Mouse (Mus musculus) neural tube, embryonic 11.5 days (tissue): ENCODE measurements at regions not wholly inside any gene's neighbourhood (a gene's known extent, or its start where the extent isn't known, plus 50 kb on each side); places are given as distances from the start of the nearest gene placed in this dataset.

Experiments
- ATAC-seq: fragments of 200-750 bp; cut with Nextera tagmentation; 2 replicates; pipeline ENCODE4 v1.8.0; 2017; ENCODE audit warnings: moderate number of reproducible peaks, mild to moderate bottlenecking, moderate TSS enrichment, moderate library complexity; ENCODE audit not compliant: insufficient read depth, low FRiP score, low TSS enrichment
- DNase-seq: peaks from one replicate; pipeline ENCODE4 v3.0.0-alpha.2; 2015; ENCODE audit warnings: low spot score
- H3K27ac ChIP-seq: fragments of 300-500 bp; sonication (generic); 2 replicates; pipeline ENCODE4 v1.5.1; 2014; ENCODE audit warnings: low read depth, mild to moderate bottlenecking, low read length
- H3K27me3 ChIP-seq: fragments of 300-500 bp; sonication (generic); 2 replicates; pipeline ENCODE4 v1.6.1; 2014; ENCODE audit warnings: mild to moderate bottlenecking, low read length, mixed read lengths; ENCODE audit not compliant: control insufficient read depth, insufficient read depth
- H3K36me3 ChIP-seq: fragments of 300-500 bp; sonication (generic); 2 replicates; pipeline ENCODE4 v1.6.1; 2014; ENCODE audit warnings: mild to moderate bottlenecking, low read length, moderate library complexity, mixed read lengths; ENCODE audit not compliant: control insufficient read depth, insufficient read depth
- H3K4me1 ChIP-seq: fragments of 300-500 bp; sonication (generic); 2 replicates; pipeline ENCODE4 v1.6.1; 2014; ENCODE audit warnings: low read length, mixed read lengths; ENCODE audit not compliant: control insufficient read depth, insufficient read depth
- H3K4me2 ChIP-seq: fragments of 300-500 bp; sonication (generic); 2 replicates; pipeline ENCODE4 v1.6.1; 2014; ENCODE audit warnings: low read depth, mild to moderate bottlenecking, moderate library complexity
- H3K4me3 ChIP-seq: fragments of 300-500 bp; sonication (generic); 2 replicates; pipeline ENCODE4 v1.5.1; 2014; ENCODE audit warnings: low read depth, low read length
- H3K9ac ChIP-seq: fragments of 300-500 bp; sonication (generic); 2 replicates; pipeline ENCODE4 v1.6.1; 2014; ENCODE audit warnings: mild to moderate bottlenecking, low read length
- H3K9me3 ChIP-seq: fragments of 300-500 bp; sonication (generic); 2 replicates; pipeline ENCODE4 v1.6.1; 2016; ENCODE audit warnings: low read length; ENCODE audit not compliant: control insufficient read depth
- WGBS: fragments of 180-500 bp; shearing (Covaris S2); extraction: QIAGEN DNeasy Blood & Tissue Kit; methylation state at CpG from one replicate; pipeline ENCODE4 v1.1.7; 2014; 5-methylcytosine and 5-hydroxymethylcytosine counted together

DNA sequence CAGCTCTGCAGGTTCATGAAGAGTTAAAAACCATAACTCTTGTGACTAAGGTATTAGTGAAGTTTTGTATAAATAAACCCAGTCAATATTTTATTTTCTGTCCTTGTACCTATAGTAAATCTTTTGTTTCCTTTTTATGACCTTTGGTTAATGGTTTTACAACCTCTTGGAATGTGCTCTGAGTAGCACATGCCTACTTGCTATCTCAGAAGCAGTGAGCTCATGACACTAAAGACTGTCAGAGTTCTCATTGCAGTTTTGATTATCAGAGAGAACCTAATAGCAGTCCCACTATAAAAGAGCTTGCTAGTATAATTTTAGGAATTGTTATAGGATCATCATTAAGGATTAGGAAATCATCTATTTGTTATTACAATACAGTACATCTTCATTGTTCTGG, 443.6 kb upstream of the Fbxo33 start:
- DNase-seq, result no peak
- Histone ChIP-seq H3K36me3 (no peaks in the 10 kb centered on the region), H3K9ac (no peak overlapping the region)

GRCm38 (mm10) chr12:59630678-59631077, 411.2 kb upstream of the Fbxo33 start:
- H3K4me2 ChIP-seq, result no peak overlapping the region
- DNase-seq (no peak), ATAC-seq (no peak)
- 81% methylated on average over 1 of the region's 1 CpGs for WGBS
- H3K27ac ChIP-seq, result no peak overlapping the region
- H3K36me3 ChIP-seq, result no peaks in the 10 kb centered on the region
- no peak overlapping the region for H3K9ac ChIP-seq
- H3K9me3 ChIP-seq, result no peaks in the 10 kb centered on the region
- no peak overlapping the region for H3K4me3 ChIP-seq
- no peaks in the 10 kb centered on the region for H3K27me3 ChIP-seq
- H3K4me1 ChIP-seq, result no peaks in the 10 kb centered on the region

More for the DNA sequence above, 443.6 kb upstream of the Fbxo33 start:
- Histone ChIP-seq H3K27ac (no peak overlapping the region), H3K9me3 (no peaks in the 10 kb centered on the region), H3K4me1 (no peaks in the 10 kb centered on the region), H3K4me2 (no peak overlapping the region), H3K27me3 (no peaks in the 10 kb centered on the region), H3K4me3 (no peak overlapping the region)
- ATAC-seq, result no peak

GRCm38 (mm10) chr12:59623147-59623546, 403.6 kb upstream of the Fbxo33 start:
- DNase-seq (no peak), ATAC-seq (no peak)
- no peaks in the 10 kb centered on the region for H3K9me3 ChIP-seq
- no peak overlapping the region for H3K4me2 ChIP-seq
- no peak overlapping the region for H3K27ac ChIP-seq
- no peaks in the 10 kb centered on the region for H3K4me1 ChIP-seq
- H3K9ac ChIP-seq, result no peak overlapping the region
- no peak overlapping the region for H3K4me3 ChIP-seq
- 89% methylated on average over 3 of the region's 3 CpGs for WGBS
- H3K36me3 ChIP-seq, result no peaks in the 10 kb centered on the region
- no peaks in the 10 kb centered on the region for H3K27me3 ChIP-seq

DNA sequence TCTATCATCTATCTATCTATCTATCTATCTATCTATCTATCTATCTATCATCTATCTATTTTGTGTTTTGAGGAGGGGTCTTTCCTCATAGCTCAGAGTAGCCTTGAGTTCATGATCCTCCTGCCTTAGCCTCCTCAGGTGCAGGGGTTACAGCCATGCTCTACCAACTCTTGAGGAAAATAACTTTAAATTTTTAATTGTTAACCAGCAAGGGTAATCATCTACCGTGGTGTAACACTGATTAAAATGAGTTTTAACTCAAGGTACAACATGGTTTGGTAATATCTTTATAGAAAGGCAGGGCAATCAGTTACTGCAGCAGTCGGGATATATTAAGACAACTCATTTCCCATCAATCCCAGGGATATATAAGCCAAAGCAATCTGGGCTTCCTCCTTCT, 401.6 kb upstream of the Fbxo33 start:
- no peak overlapping the region for H3K9ac ChIP-seq
- no peaks in the 10 kb centered on the region for H3K27me3 ChIP-seq
- ATAC-seq (no peak), DNase-seq (no peak)
- H3K9me3 ChIP-seq, result no peaks in the 10 kb centered on the region
- H3K4me2 ChIP-seq, result no peak overlapping the region
- H3K27ac ChIP-seq, result no peak overlapping the region
- WGBS, result 85% methylated on average over 2 of the region's 2 CpGs
- H3K4me1 ChIP-seq, result no peaks in the 10 kb centered on the region
- H3K36me3 ChIP-seq, result no peaks in the 10 kb centered on the region
- H3K4me3 ChIP-seq, result no peak overlapping the region

DNA sequence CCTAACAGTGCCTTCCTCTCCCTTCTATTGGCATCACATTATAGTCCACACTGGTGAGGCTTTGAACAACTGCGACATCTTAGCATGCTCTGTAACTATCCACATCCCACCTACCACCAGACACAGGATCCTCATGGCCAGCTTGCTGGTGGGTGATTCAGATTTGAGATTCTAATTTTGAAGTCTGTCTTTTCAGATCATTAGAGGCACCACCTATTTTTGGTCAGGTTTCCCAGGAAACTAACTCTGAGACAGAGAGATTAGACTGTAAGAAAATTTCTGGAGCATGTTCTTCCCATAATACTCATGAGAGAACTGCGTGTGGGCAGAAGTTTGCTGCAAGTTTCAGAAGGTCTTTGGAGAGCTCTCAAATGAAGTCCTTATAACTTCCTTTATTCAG, 400.8 kb upstream of the Fbxo33 start:
- Histone ChIP-seq H3K36me3 (no peaks in the 10 kb centered on the region), H3K9ac (no peak overlapping the region), H3K27me3 (no peaks in the 10 kb centered on the region), H3K27ac (no peak overlapping the region), H3K4me3 (no peak overlapping the region), H3K4me2 (no peak overlapping the region), H3K4me1 (no peaks in the 10 kb centered on the region), H3K9me3 (no peaks in the 10 kb centered on the region)
- ATAC-seq (no peak), DNase-seq (no peak)
- 91% methylated on average over 2 of the region's 2 CpGs for WGBS

DNA sequence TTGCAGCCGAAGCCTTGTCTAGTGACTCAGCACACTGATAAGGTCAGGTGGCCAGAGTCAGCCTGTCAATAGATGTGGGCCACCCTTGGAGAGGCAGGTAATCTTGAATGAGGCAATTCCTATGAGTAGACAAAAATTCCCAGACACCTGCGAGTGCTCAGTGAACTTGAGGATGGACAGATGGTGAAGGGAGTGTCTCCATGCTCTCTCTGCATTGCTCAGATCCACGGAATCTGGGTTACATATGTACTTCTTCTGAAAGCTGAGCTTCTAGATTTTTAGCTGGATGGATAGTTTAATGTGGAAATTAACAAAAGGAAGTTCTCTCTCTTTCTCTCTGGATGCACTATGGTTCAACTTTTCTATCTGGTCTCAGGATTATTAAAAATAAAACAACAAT, 396.6 kb upstream of the Fbxo33 start:
- ATAC-seq (no peak), DNase-seq (no peak)
- Histone ChIP-seq H3K27me3 (no peaks in the 10 kb centered on the region), H3K27ac (no peak overlapping the region), H3K4me1 (no peaks in the 10 kb centered on the region), H3K36me3 (no peaks in the 10 kb centered on the region), H3K4me3 (no peak overlapping the region), H3K4me2 (no peak overlapping the region), H3K9me3 (no peaks in the 10 kb centered on the region), H3K9ac (no peak overlapping the region)
- WGBS, result 91% methylated on average over 3 of the region's 3 CpGs

DNA sequence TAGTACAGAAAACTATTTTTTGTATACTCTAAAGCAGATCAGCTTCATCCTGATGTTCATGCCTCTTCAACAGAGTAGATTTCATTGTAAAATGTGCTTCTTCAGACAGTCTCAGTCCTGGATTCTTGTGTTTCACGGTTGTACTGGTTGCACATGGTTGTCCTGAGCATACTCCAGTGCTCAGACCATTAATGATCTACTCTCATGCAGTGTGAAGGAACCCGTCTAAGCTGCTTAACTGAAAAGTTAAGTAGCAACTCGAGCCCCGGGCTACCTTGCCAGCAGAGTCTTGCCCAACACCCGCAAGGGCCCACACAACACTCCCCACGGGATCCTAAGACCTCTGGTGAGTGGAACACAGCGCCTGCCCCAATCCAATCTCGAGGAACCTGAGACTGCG, 380.3 kb upstream of the Fbxo33 start:
- H3K27me3 ChIP-seq, result no peaks in the 10 kb centered on the region
- H3K36me3 ChIP-seq, result no peaks in the 10 kb centered on the region
- no peak overlapping the region for H3K4me2 ChIP-seq
- ATAC-seq (no peak), DNase-seq (no peak)
- no peaks in the 10 kb centered on the region for H3K4me1 ChIP-seq
- H3K9ac ChIP-seq, result no peak overlapping the region
- H3K27ac ChIP-seq, result no peak overlapping the region
- no peak overlapping the region for H3K4me3 ChIP-seq
- H3K9me3 ChIP-seq, result no peaks in the 10 kb centered on the region
- 92% methylated on average over 8 of the region's 9 CpGs for WGBS

- WGBS, result 95% methylated on average over 2 of the region's 2 CpGs
- no peaks in the 10 kb centered on the region for H3K4me1 ChIP-seq
- no peaks in the 10 kb centered on the region for H3K36me3 ChIP-seq
- no peak overlapping the region for H3K27ac ChIP-seq
- no peak for DNase-seq
- H3K27me3 ChIP-seq, result no peaks in the 10 kb centered on the region
- ATAC-seq, result no peak
- no peak overlapping the region for H3K4me2 ChIP-seq
- no peak overlapping the region for H3K4me3 ChIP-seq
- no peak overlapping the region for H3K9ac ChIP-seq
- no peaks in the 10 kb centered on the region for H3K9me3 ChIP-seq
Observed at GRCm38 (mm10) chr12:59589354-59589753, 369.8 kb upstream of the Fbxo33 start.

DNA sequence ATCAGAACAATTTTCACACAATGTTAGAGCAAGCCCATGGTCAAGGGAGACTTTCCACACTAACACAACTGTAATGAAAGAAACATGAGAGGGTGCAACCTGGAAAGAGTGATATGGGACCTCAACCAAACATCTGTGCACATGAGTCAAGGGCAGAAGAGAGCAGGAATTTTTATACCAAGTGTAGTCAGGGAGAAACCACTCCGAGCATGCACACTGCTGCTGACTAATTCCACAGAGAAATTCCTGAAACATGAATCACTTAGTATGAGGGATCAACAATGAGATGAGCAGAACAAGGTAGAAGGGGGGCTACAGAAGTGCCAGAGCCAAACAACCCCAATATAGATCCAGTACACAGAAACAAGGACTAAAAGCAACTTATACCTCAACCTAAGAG, 363.1 kb upstream of the Fbxo33 start:
- Histone ChIP-seq H3K27me3 (no peaks in the 10 kb centered on the region), H3K4me1 (no peaks in the 10 kb centered on the region), H3K4me2 (no peak overlapping the region), H3K27ac (no peak overlapping the region), H3K36me3 (no peaks in the 10 kb centered on the region), H3K9me3 (no peaks in the 10 kb centered on the region), H3K4me3 (no peak overlapping the region), H3K9ac (no peak overlapping the region)
- ATAC-seq, result no peak
- DNase-seq, result no peak
- 65% methylated on average over 1 of the region's 1 CpGs for WGBS
